Mouse (Mus musculus): ENCODE measurements at regions not wholly inside any gene's neighbourhood (a gene's known extent, or its start where the extent isn't known, plus 50 kb on each side); places are given as distances from the start of the nearest gene placed in this dataset.

GRCm38 (mm10) chr5:43360298-43360697 lies 127.3 kb downstream of the Cpeb2 start:
- TF ChIP-seq USF1 (IDR thresholded peaks at IDR 0.05; ENCODE audit: low read depth) (no peak), MYOG (IDR thresholded peaks at IDR 0.05; ENCODE audit: control insufficient read depth in 1 of 3, insufficient read depth in 1 of 3, insufficient read length in 2 of 3, low read depth in 2 of 3) (no peak), POLR2AphosphoS2 (IDR thresholded peaks at IDR 0.05; ENCODE audit: insufficient read length, low read depth) (no peak), POLR2A (IDR thresholded peaks at IDR 0.05; ENCODE audit: insufficient read length, low read depth) (no peak), MAX (IDR thresholded peaks at IDR 0.05; ENCODE audit: low read depth) (no peak), MYOD1 (IDR thresholded peaks at IDR 0.05; ENCODE audit: control insufficient read depth in 1 of 3, insufficient read length in 2 of 3, low read depth in 2 of 3) (no peak), REST (IDR thresholded peaks at IDR 0.05; ENCODE audit: insufficient read depth, insufficient read length) (no peak), TCF12 (IDR thresholded peaks at IDR 0.05; ENCODE audit: insufficient read depth, poor library complexity, severe bottlenecking) (no peak), E2F4 (IDR thresholded peaks at IDR 0.05; ENCODE audit: insufficient read depth) (no peak), SRF (IDR thresholded peaks at IDR 0.05; ENCODE audit: control insufficient read depth, insufficient read length, low read depth) (no peak), TCF3 (IDR thresholded peaks at IDR 0.05; ENCODE audit: insufficient read length, low read depth) (no peak)
